31 mouse cellular contexts compared by ENCODE assay signal in the genomic region with DNA sequence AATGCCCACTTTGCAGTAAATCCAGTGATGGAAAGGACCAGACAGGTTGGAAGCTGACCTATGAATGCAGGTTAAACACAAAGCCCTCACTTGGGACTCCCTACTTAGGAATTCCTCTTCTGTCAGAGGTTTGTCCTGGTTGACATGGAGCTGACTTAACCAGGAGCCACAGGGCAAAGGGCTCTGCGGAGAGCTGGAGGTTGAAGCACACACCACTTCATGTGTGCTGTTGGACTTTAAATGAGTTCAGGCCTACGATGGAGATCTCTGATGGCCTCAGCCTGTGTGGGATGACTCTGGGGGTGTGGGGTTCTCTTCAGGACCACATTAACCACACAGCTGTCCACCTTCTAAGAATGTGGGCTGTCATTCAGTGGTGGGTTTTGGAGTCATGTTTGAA. TPM values are rescaled to one million over a fixed set of nuclear protein-coding genes. Genes with fewer than 3 reads are reported as not detected.
A peak's percentile ranks its signal among the peaks of the same experiment; 100 is the strongest.
DNase-seq lines count a peak whose midpoint lies in the region; ATAC-seq and TF ChIP-seq lines count a peak whose summit lies in the region.
"Had no signal": no experiment of that assay in that cellular context is flagged by ENCODE, and none has a peak within 500 bp of the region (broad histone marks: within the 10 kb centered on the region; RNA-seq: fewer than 3 reads in every experiment).

No protein-coding gene starts in this region.

- no peak overlapping the region for H3K9ac ChIP-seq in liver, embryonic 16.5 days (ENCODE audit: low read depth, low read length)
- H3K9ac ChIP-seq: embryonic facial prominence, embryonic 12.5 days; embryonic facial prominence, embryonic 15.5 days; forebrain, postnatal 0 days; heart, embryonic 12.5 days; heart, embryonic 15.5 days; hindbrain, embryonic 13.5 days had no signal

- 63% methylated on average over 2 of the region's 2 CpGs for WGBS in kidney, adult 2 months
- 55% methylated on average over 2 of the region's 2 CpGs for WGBS in liver, embryonic 16.5 days (ENCODE audit: insufficient replicate concordance)

- H3K4me2 ChIP-seq in liver, embryonic 16.5 days (ENCODE audit: low read depth, low read length) = peak overlapping the region; percentile 14; the same call in 1 of the 2 replicates
- H3K4me2 ChIP-seq: embryonic facial prominence, embryonic 12.5 days; embryonic facial prominence, embryonic 15.5 days; heart, embryonic 12.5 days; heart, embryonic 15.5 days; hindbrain, embryonic 13.5 days had no signal

- no peaks in the 10 kb centered on the region for H3K36me3 ChIP-seq in kidney, adult 2 months (ENCODE audit: control insufficient read depth, insufficient read depth, low read length)
- no peaks in the 10 kb centered on the region for H3K36me3 ChIP-seq in liver, embryonic 16.5 days (ENCODE audit: control insufficient read depth, insufficient read depth)
- H3K36me3 ChIP-seq: embryonic facial prominence, embryonic 12.5 days; embryonic facial prominence, embryonic 15.5 days; G1E; heart, embryonic 12.5 days; heart, embryonic 15.5 days; hindbrain, embryonic 10.5 days; hindbrain, embryonic 13.5 days had no signal

- no peak for TF ChIP-seq CTCF in kidney, adult 2 months (conservative IDR thresholded peaks at IDR 0.05; ENCODE audit: insufficient read depth, insufficient read length, low read depth, low read length)

- H3K27me3 ChIP-seq in kidney, adult 2 months (replicated peaks; ENCODE audit: control insufficient read depth, insufficient read depth, low read length) = no peaks in the 10 kb centered on the region
- H3K27me3 ChIP-seq in liver, embryonic 16.5 days (ENCODE audit: control insufficient read depth, insufficient read depth, low read depth, low read length) = no peaks in the 10 kb centered on the region
- H3K27me3 ChIP-seq: CH12.LX, Patski had no signal

- H3K4me1 ChIP-seq in kidney, adult 2 months (ENCODE audit: control insufficient read depth, insufficient read depth, low read length) = peaks cover 5% of the 10 kb centered on the region
- H3K4me1 ChIP-seq in liver, embryonic 16.5 days (ENCODE audit: control insufficient read depth, low read depth, low read length) = peaks cover 10% of the 10 kb centered on the region

- no peak overlapping the region for H3K27ac ChIP-seq in kidney, adult 2 months (ENCODE audit: insufficient read depth, low read depth, low read length)
- H3K27ac ChIP-seq in liver, embryonic 16.5 days (ENCODE audit: low read length) = peak overlapping the region; percentile 62
- H3K27ac ChIP-seq: embryonic facial prominence, embryonic 12.5 days; embryonic facial prominence, embryonic 15.5 days; gastrocnemius, adult 2 months; heart, embryonic 15.5 days; hindbrain, embryonic 10.5 days; hindbrain, embryonic 13.5 days had no signal

- ATAC-seq in liver, embryonic 16.5 days (ENCODE audit: low read depth) = no peak
- ATAC-seq: forebrain, embryonic 14.5 days; forebrain, postnatal 0 days; Patski had no signal

- DNase-seq in kidney, adult 2 months = peak; percentile 18
- no peak for DNase-seq in kidney, postnatal 4 days
- peak; percentile 12 to 17 for DNase-seq in kidney, postnatal 36 days
- DNase-seq in kidney, postnatal 10 days = no peak
- no peak for DNase-seq in liver
- no peak for DNase-seq in heart, adult 9 months (ENCODE audit: low spot score in 2 of 2)
- DNase-seq: adrenal gland, postnatal 10 days; adrenal gland, postnatal 36 days; B cell, adult 2 months; cerebellum, adult 18-20 months; cerebellum, adult 9-11 months; cerebellum, postnatal 25 days; forebrain, postnatal 0 days; gastrocnemius, adult 2 months; gastrocnemius, postnatal 14 days; heart, adult 11 months; heart, postnatal 10 days; heart, postnatal 36 days had no signal

- H3K9me3 ChIP-seq in liver, embryonic 16.5 days (replicated peaks; ENCODE audit: control insufficient read depth, low read length) = no peaks in the 10 kb centered on the region
- H3K9me3 ChIP-seq: embryonic facial prominence, embryonic 12.5 days; embryonic facial prominence, embryonic 15.5 days; G1E; heart, embryonic 12.5 days; heart, embryonic 15.5 days; hindbrain, embryonic 10.5 days; hindbrain, embryonic 13.5 days had no signal

- no peak overlapping the region for H3K4me3 ChIP-seq in kidney, adult 2 months (ENCODE audit: insufficient read depth, low read depth, low read length)
- no peak overlapping the region for H3K4me3 ChIP-seq in liver, embryonic 16.5 days (ENCODE audit: low read depth, low read length)
- H3K4me3 ChIP-seq: embryonic facial prominence, embryonic 12.5 days; embryonic facial prominence, embryonic 15.5 days; gastrocnemius, adult 2 months; heart, embryonic 12.5 days; heart, embryonic 15.5 days; hindbrain, embryonic 10.5 days; hindbrain, embryonic 13.5 days had no signal

- TF ChIP-seq POLR2A in kidney, adult 2 months (IDR thresholded peaks at IDR 0.05; ENCODE audit: low read depth, low read length) = no peak

RNA-seq across cellular contexts. Expression of gene Amdhd1, which starts 1.5 kb away (rescaled TPM):
- 3.1 and 3.3 TPM in 2 replicates for polyA plus RNA-seq in kidney, adult 2 months (2012; rRNA removed)
- 22.6 and 23.3 TPM in 2 replicates for polyA plus RNA-seq in liver, embryonic 16.5 days (2015; fragmentation: Nextera tagmentation; extraction: Ambion mirVana)
- polyA plus RNA-seq: G1E had no signal

RNA-seq across cellular contexts. Expression of gene Ccdc38, which starts 2.1 kb away (rescaled TPM):
- 0.03 TPM in 1 of 2 replicates, not detected in the other for polyA plus RNA-seq in kidney, adult 2 months (2012; rRNA removed)
- 0.04 and 0.11 TPM in 2 replicates for polyA plus RNA-seq in liver, embryonic 16.5 days (2015; fragmentation: Nextera tagmentation; extraction: Ambion mirVana)
- polyA plus RNA-seq: G1E had no signal

RNA-seq across cellular contexts. Expression of gene Hal, which starts 49.7 kb away (rescaled TPM):
- 0.22 and 0.26 TPM in 2 replicates for polyA plus RNA-seq in kidney, adult 2 months (2012; rRNA removed)
- polyA plus RNA-seq in liver, embryonic 16.5 days (2015; fragmentation: Nextera tagmentation; extraction: Ambion mirVana) = 9.7 and 10.0 TPM in 2 replicates
- polyA plus RNA-seq: embryonic facial prominence, embryonic 12.5 days; forebrain, embryonic 11.5 days; forebrain, embryonic 14.5 days; frontal cortex, adult 2 months; G1E; heart, embryonic 12.5 days; hindbrain, embryonic 13.5 days had no signal

RNA-seq across cellular contexts. Expression of gene Snrpf, which starts 51.2 kb away (rescaled TPM):
- 30.8 and 32.7 TPM in 2 replicates for polyA plus RNA-seq in kidney, adult 2 months (2012; rRNA removed)
- polyA plus RNA-seq in liver, embryonic 16.5 days (2015; fragmentation: Nextera tagmentation; extraction: Ambion mirVana) = 41.3 and 53.2 TPM in 2 replicates

Comparison
In these comparisons a context has a peak if more than half of its experiments do, and no peak if none do; other contexts are left out.
1. DNase-seq: peak in kidney, adult 2 months (single experiment) and kidney, postnatal 36 days (2 of 2); none in kidney, postnatal 4 days (0 of 2), kidney, postnatal 10 days (single experiment), liver (single experiment) and heart, adult 9 months (0 of 2).